Mouse (Mus musculus) granulocyte monocyte progenitor cell, adult 5-6 weeks (primary cell): ENCODE measurements around the gene Ovca2. TPM values are rescaled to one million over a fixed set of nuclear protein-coding genes. Genes with fewer than 3 reads are reported as not detected.

Source experiments
- ATAC-seq: replicated peaks from 2 replicates; pipeline ENCODE4 v1.8.0; 2016; ENCODE audit warnings: mild to moderate bottlenecking, moderate TSS enrichment, inconsistent platforms; ENCODE audit not compliant: poor library complexity, severe bottlenecking
- total RNA-seq, 2 experiments: library from RNA; stranded (forward) in 1 of 2; stranded (reverse) in 1 of 2; fragments of 200-712, 200-1000 nt in 1 of 2; fragments of >200 nt in 1 of 2; fragmentation: Nextera tagmentation in 1 of 2; gene quantifications; 2 replicates each; pipeline ENCODE4 v1.2.3; 2014 to 2017

Ovca2 gene
- total RNA-seq, 2 experiments from 2014 or later: 16.4 to 20.1 TPM

- ATAC-seq: no peak
Measured at GRCm38 (mm10) chr11:75172151-75173094, 6.2 kb downstream of the Ovca2 start.

- ATAC-seq: no peak
Measured at GRCm38 (mm10) chr11:75171186-75171865, 7.3 kb downstream of the Ovca2 start.

GRCm38 (mm10) chr11:75170136-75170751, 8.4 kb downstream of the Ovca2 start:
- ATAC-seq: peak; percentile 39

- ATAC-seq: no peak
Measured at GRCm38 (mm10) chr11:75169405-75170080, 9.1 kb downstream of the Ovca2 start, which contains the start of gene Hic1. Gene Hic1 (minus strand): TSS chr11:75169519.

- ATAC-seq: peak; percentile 13; the same call in 1 of the 2 replicates
Measured at GRCm38 (mm10) chr11:75168590-75169361, 9.9 kb downstream of the Ovca2 start.

GRCm38 (mm10) chr11:75167643-75168589, 10.7 kb downstream of the Ovca2 start:
- ATAC-seq: no peak

GRCm38 (mm10) chr11:75166861-75167642, 11.6 kb downstream of the Ovca2 start:
- no peak for ATAC-seq

GRCm38 (mm10) chr11:75166193-75166842, 12.3 kb downstream of the Ovca2 start:
- ATAC-seq: no peak

- ATAC-seq: peak; percentile 50
Measured at GRCm38 (mm10) chr11:75165441-75166192, 13.0 kb downstream of the Ovca2 start.

- peak; percentile 69 for ATAC-seq
Measured at GRCm38 (mm10) chr11:75164750-75165149, 13.9 kb downstream of the Ovca2 start.

- ATAC-seq: no peak
Measured at GRCm38 (mm10) chr11:75164051-75164450, 14.6 kb downstream of the Ovca2 start.

- no peak for ATAC-seq
Measured at GRCm38 (mm10) chr11:75163379-75163778, 15.3 kb downstream of the Ovca2 start.

GRCm38 (mm10) chr11:75162591-75163080, 16.0 kb downstream of the Ovca2 start:
- no peak for ATAC-seq

- ATAC-seq: no peak
Measured at GRCm38 (mm10) chr11:75161417-75162008, 17.1 kb downstream of the Ovca2 start.

GRCm38 (mm10) chr11:75160954-75161353, 17.7 kb downstream of the Ovca2 start:
- ATAC-seq: no peak

GRCm38 (mm10) chr11:75159564-75159963, 19.1 kb downstream of the Ovca2 start:
- 0 out of 2 replicates have a peak, but pooled peaks have one; percentile 28 for ATAC-seq
